Mouse (Mus musculus): ENCODE measurements around the gene Caln1.

DNA sequence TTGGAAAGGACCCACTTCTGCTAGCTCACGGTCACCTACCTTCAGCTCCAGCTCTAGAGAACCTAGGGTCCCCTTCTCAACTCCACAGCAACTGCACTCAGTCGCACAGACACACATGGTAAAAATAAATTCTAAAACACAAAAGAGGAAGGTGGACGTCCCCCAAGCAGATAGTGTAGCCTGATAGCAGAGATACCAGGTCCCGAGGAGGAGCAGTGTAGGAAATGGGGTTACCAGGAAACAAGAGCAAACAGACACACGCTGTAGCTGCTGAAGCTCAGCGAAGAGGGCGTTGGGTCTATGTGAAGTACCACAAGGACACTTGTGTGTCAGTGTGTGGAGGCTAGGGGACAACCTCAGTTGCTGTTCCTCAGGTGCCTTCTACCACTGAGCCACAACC, 24.3 kb upstream of the Caln1 start:
- TF ChIP-seq CTCF (IDR thresholded peaks at IDR 0.05; ENCODE audit: insufficient read depth, low read depth, low read length) (no peak), POLR2A (IDR thresholded peaks at IDR 0.05; ENCODE audit: insufficient read depth, low read depth, low read length) (no peak)

Data from olfactory bulb, adult 2 months (tissue).